Mouse (Mus musculus) E14TG2a.4 (cell line): ENCODE results near the gene Slmap.

Experiments used
- CTCF ChIP-seq: conservative IDR thresholded peaks from 2 replicates; pipeline ENCODE4 v1.5.1; 2014; ENCODE audit warnings: low read length
- NANOG ChIP-seq: IDR thresholded peaks from 2 replicates; pipeline ENCODE4 v1.6.1; 2014; ENCODE audit warnings: borderline replicate concordance, low read length, mixed read lengths
- POU5F1 ChIP-seq: IDR thresholded peaks from 2 replicates; pipeline ENCODE4 v1.6.1; 2014; ENCODE audit warnings: low read length, borderline replicate concordance

- TF ChIP-seq CTCF (no peak), NANOG (no peak), POU5F1 (no peak)
Measured at GRCm38 (mm10) chr14:26558536-26558935, 23.8 kb upstream of the Slmap start.
